Mouse (Mus musculus): ENCODE data around the gene Rtn4.

GRCm38 (mm10) chr11:29788921-29789638, 96.3 kb downstream of the Rtn4 start:
- no peak for TF ChIP-seq CTCF (IDR thresholded peaks at IDR 0.05; ENCODE audit: borderline replicate concordance, insufficient read depth, low read depth, low read length)
- TF ChIP-seq POLR2A (IDR thresholded peaks at IDR 0.05; ENCODE audit: borderline replicate concordance, insufficient read depth, low read length): no peak
